Mouse (Mus musculus) forebrain, embryonic 16.5 days (tissue): ENCODE measurements at regions not wholly inside any gene's neighbourhood (a gene's known extent, or its start where the extent isn't known, plus 50 kb on each side); places are given as distances from the start of the nearest gene placed in this dataset.

Experiments used
- ATAC-seq: fragments of 200-750 bp; cut with Nextera tagmentation; 2 replicates; pipeline ENCODE4 v1.8.0; 2017; ENCODE audit warnings: mild to moderate bottlenecking, moderate library complexity
- H3K27ac ChIP-seq: fragments of 300-500 bp; sonication (generic); 2 replicates; pipeline ENCODE4 v1.5.1; 2014; ENCODE audit warnings: low read length, control low read depth
- H3K27me3 ChIP-seq: fragments of 300-500 bp; sonication (generic); replicated peaks from 2 replicates; pipeline ENCODE4 v1.6.1; 2014; ENCODE audit warnings: low read length; ENCODE audit not compliant: control insufficient read depth, insufficient read depth
- H3K36me3 ChIP-seq: fragments of 300-500 bp; sonication (generic); 2 replicates; pipeline ENCODE4 v1.6.1; 2014; ENCODE audit not compliant: control insufficient read depth, insufficient read depth
- H3K4me1 ChIP-seq: fragments of 300-500 bp; sonication (generic); replicated peaks from 2 replicates; pipeline ENCODE4 v1.6.1; 2014; ENCODE audit warnings: low read length; ENCODE audit not compliant: control insufficient read depth, insufficient read depth
- H3K4me2 ChIP-seq: fragments of 300-500 bp; sonication (generic); 2 replicates; pipeline ENCODE4 v1.6.1; 2014; ENCODE audit warnings: mild to moderate bottlenecking, low read length, control low read depth
- H3K4me3 ChIP-seq: fragments of 300-500 bp; sonication (generic); replicated peaks from 2 replicates; pipeline ENCODE4 v1.5.1; 2014; ENCODE audit warnings: mild to moderate bottlenecking, low read length, control low read depth
- H3K9ac ChIP-seq: fragments of 300-500 bp; sonication (generic); replicated peaks from 2 replicates; pipeline ENCODE4 v1.6.1; 2014; ENCODE audit warnings: low read depth, low read length, control low read depth
- H3K9me3 ChIP-seq: fragments of 300-500 bp; sonication (generic); 2 replicates; pipeline ENCODE4 v1.6.1; 2016; ENCODE audit warnings: low read length; ENCODE audit not compliant: control insufficient read depth
- WGBS: fragments of 180-500 bp; shearing (Covaris S2); extraction: QIAGEN DNeasy Blood & Tissue Kit; methylation state at CpG from one replicate; pipeline ENCODE4 v1.1.7; 2014; 5-methylcytosine and 5-hydroxymethylcytosine counted together

DNA sequence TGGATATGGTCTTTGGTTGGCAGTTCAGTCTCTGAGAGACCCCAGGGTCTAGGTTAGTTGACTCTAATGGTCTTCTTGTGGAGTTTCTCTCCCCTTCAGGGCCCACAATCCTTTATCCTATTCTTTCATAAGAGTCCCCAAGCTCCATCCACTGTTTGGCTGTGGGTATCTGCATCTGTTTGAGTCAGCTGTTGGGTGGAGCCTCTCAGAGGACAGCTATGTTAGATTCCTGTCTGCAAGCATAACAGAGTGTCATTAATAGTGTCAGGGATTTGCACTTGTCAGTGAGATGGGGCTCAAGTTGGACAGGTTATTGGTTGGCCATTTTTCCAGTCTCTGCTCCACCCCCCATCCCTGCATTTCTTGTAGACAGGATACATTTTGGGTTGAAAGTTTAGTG, 306.9 kb upstream of the Eif4g2 start:
- H3K9ac ChIP-seq = no peak overlapping the region
- no peak overlapping the region for H3K4me2 ChIP-seq
- no peak for ATAC-seq
- peaks cover under 1% of the 10 kb centered on the region; the same call in 1 of the 2 replicates for H3K4me1 ChIP-seq
- H3K27me3 ChIP-seq = no peaks in the 10 kb centered on the region; the same call in 1 of the 2 replicates
- H3K4me3 ChIP-seq = no peak overlapping the region
- no peak overlapping the region for H3K27ac ChIP-seq
- no peaks in the 10 kb centered on the region for H3K36me3 ChIP-seq
- no peaks in the 10 kb centered on the region for H3K9me3 ChIP-seq

DNA sequence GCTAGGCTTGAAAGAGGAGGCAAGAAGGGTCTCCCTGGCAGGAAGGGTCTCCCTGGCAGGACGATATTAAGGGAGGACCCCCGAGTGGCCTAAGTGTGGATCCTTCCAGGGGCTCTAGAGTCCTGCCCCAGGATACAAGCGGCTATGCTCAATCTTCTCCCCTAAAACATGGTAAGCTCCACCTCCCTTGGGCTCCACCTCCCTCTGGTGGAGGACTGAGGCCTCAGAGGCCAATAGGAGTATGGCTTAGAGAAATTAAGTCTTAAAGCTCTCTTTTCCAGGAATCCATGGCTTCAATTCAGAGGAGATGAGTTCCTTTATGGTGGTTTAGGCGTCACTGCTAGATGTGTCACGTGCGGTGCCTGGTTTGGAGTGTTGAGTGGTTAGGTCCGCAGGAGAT, 291.7 kb upstream of the Eif4g2 start:
- Histone ChIP-seq H3K4me3 (no peak overlapping the region), H3K36me3 (no peaks in the 10 kb centered on the region), H3K27ac (no peak overlapping the region), H3K9ac (no peak overlapping the region), H3K4me1 (0 out of 2 replicates have a peak, but pooled peaks cover 6% of the 10 kb centered on the region), H3K4me2 (no peak overlapping the region), H3K9me3 (no peaks in the 10 kb centered on the region), H3K27me3 (no peaks in the 10 kb centered on the region)
- 89% methylated on average over 7 of the region's 7 CpGs for WGBS
- no peak for ATAC-seq

DNA sequence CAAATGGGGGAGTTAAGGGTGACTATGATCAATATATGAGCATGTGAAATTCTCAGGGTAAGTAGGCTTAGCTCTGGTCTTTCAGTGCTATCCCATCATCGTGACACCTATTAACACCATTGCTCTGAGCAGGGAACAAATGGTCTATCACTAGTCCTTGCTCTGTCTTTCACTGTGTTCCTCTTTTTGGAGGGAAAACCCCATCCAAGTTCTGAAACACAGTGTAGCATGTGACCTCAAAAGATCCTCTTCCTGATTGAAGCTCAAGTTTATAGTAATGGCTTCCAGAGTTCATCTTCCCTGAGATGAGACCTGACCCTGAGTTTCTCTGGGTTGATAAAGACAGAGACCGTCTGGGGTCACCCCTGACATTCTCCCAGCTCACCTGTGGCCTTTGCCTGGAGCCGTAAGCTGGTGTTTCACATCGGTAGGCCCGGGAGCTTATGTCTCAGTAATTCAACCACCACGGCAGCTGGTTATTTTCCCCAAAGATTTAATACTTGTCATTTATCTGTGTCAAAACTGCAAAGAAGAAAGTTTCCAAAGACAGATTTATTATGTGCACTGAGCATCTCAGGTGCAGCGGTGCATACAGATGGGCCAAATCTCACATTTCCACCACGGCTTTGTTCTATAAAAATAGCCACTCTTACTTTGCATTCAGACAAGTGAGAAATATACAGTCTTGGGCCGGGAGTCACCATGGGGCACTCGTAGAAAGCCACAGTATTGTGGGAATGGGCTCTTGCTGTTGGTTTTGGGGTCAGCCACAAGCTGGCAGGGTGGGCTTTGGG, 290.7 kb upstream of the Eif4g2 start:
- ATAC-seq = no peak
- Histone ChIP-seq H3K4me3 (no peak overlapping the region), H3K9me3 (no peaks in the 10 kb centered on the region), H3K9ac (no peak overlapping the region), H3K27ac (no peak overlapping the region), H3K4me1 (0 out of 2 replicates have a peak, but pooled peaks cover 6% of the 10 kb centered on the region), H3K27me3 (no peaks in the 10 kb centered on the region), H3K4me2 (no peak overlapping the region), H3K36me3 (no peaks in the 10 kb centered on the region)
- 79% methylated on average over 10 of the region's 10 CpGs for WGBS

DNA sequence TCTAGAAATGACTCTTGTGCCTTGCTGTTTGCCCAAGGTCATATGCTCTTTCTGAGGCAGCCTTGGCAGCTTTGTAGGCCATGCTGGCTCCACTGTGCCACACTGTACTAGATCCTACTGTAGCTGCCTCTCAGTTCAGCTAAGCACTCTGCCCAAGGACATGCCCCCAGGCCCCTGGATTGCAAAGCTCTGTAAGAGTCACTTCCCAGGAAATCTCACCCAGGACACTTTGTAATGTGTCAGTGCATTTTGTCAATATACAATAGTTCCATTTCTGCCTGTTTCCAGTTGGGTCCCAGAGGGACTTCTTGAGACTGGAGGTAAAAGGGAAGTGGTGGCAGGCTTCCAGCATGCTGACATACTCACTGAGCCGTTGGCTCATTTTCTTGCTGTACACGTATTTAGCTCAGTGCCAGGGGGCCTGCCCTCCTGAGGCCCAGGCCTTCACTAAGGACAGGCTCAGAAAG, 287.6 kb upstream of the Eif4g2 start:
- Histone ChIP-seq H3K4me1 (0 out of 2 replicates have a peak, but pooled peaks cover 6% of the 10 kb centered on the region), H3K9ac (no peak overlapping the region), H3K27me3 (no peaks in the 10 kb centered on the region), H3K4me3 (no peak overlapping the region), H3K27ac (no peak overlapping the region), H3K36me3 (no peaks in the 10 kb centered on the region), H3K4me2 (no peak overlapping the region), H3K9me3 (no peaks in the 10 kb centered on the region)
- WGBS = 5% methylated on average over 2 of the region's 2 CpGs
- peak; percentile 80 for ATAC-seq

DNA sequence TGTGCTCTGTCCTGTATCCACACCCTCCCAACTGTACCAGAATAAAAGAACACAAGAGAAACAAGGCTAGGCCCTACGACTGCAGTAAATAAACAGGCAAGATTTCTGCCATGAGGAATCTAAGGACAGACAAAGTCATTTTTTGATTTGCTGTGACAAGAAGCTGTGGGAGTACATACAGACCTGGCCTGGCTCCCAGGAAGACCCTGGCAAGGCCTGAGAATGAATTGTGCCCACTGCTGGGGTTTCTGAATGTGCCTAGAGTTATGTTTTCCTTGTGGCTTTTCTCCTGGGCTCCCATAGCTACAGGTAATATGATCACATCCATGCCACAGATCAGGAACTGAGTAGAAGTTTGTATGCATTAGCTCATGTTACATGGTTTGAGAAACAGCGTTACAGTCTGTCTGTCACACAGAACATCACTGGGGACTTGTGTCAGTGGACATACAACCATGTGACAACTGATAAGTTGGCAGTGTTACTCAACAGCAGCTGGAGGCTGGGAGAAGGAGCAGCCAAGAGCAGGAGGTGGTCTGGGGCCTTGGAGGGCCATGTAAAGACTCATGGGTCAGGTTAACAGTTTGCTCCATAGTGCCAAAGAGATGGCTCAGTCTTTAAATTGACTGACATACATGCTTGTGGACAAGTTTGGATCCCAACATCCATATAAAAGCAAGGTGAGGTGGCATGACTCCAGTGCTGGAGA, 285.6 kb upstream of the Eif4g2 start:
- H3K4me2 ChIP-seq = no peak overlapping the region
- H3K27me3 ChIP-seq = no peaks in the 10 kb centered on the region
- 80% methylated on average over 2 of the region's 2 CpGs for WGBS
- 0 out of 2 replicates have a peak, but pooled peaks cover 6% of the 10 kb centered on the region for H3K4me1 ChIP-seq
- H3K36me3 ChIP-seq = no peaks in the 10 kb centered on the region
- no peaks in the 10 kb centered on the region for H3K9me3 ChIP-seq
- no peak for ATAC-seq
- no peak overlapping the region for H3K9ac ChIP-seq
- H3K27ac ChIP-seq = no peak overlapping the region
- no peak overlapping the region for H3K4me3 ChIP-seq

DNA sequence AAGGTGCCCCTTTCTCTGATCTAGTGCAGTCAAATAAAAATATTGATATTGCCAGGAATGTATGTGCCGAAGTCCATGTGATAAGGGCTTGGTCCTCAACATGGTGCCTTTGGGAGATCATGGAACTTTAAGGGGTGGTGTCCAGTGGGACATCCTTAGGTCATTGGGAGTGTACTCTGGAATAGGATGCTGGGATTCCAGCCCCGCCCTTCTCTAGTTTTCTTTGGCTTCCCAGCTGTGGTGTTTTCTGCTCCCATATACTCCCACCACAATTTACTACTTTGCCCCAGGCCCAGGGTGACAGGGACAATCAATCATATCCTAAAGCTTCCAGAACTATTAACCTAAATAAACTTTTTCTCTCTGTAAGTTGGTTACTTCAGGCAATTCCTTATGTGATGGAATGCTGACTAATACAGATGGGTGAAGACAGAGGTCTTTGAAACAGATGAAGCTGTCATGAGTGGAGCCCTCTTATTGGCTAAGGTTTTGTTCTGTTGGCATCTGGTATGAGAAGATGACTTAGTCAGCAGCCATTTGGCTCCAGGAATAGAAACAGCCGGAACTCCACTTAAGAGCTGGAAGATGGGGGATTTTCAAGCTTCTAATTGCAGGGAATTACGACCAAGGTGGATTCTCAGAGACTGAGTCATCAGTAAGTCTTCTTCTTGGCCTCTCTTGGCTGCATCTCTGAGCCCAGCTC, 284.3 kb upstream of the Eif4g2 start:
- no peak overlapping the region for H3K27ac ChIP-seq
- no peak overlapping the region for H3K4me2 ChIP-seq
- H3K27me3 ChIP-seq = no peaks in the 10 kb centered on the region
- no peak overlapping the region for H3K9ac ChIP-seq
- no peak overlapping the region for H3K4me3 ChIP-seq
- no peak for ATAC-seq
- 89% methylated on average over 4 of the region's 4 CpGs for WGBS
- H3K9me3 ChIP-seq = no peaks in the 10 kb centered on the region
- H3K4me1 ChIP-seq = 0 out of 2 replicates have a peak, but pooled peaks cover 6% of the 10 kb centered on the region
- no peaks in the 10 kb centered on the region for H3K36me3 ChIP-seq

DNA sequence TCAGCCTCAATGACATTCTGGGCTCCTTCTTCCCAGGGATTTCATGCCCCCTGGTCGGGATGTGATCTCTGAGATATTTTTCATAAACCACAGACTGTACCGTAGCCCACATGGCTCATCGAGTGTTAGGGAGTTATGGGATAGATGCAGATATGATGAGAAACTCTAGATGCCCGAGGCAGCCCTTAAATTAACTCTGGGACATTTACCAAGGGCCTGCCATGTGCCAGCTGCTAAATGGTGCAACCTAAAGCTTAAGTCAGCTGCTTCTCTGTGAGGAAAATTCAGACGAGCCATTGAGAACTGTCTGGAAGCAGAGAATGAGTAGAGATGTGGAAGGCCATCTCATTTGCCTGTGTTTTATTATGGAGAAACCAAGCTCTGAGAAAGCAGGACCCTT, 282.6 kb upstream of the Eif4g2 start:
- Histone ChIP-seq H3K27me3 (no peaks in the 10 kb centered on the region), H3K9me3 (no peaks in the 10 kb centered on the region), H3K4me1 (0 out of 2 replicates have a peak, but pooled peaks cover under 1% of the 10 kb centered on the region), H3K36me3 (no peaks in the 10 kb centered on the region), H3K27ac (no peak overlapping the region), H3K9ac (no peak overlapping the region), H3K4me2 (no peak overlapping the region), H3K4me3 (no peak overlapping the region)
- no peak for ATAC-seq
- 64% methylated on average over 5 of the region's 5 CpGs for WGBS

DNA sequence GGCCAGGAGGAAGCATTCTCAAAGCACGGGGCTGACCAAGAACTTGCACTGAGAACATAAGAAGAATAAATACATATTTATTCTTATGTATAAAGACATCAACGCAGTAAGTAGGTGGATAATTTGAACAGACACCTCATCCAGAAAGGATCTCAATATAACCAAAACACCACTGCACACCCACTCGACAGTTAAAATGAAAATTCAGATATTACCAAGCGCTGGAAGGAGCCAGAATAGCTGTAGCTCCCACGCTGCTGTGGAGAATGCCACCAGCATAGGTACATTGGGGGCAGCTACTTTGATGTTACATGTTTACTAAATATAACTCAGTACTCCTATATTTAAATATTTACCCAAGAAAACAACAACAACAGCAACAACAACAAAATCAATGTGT, 280.4 kb upstream of the Eif4g2 start:
- no peak for ATAC-seq
- no peak overlapping the region for H3K4me3 ChIP-seq
- no peak overlapping the region for H3K4me2 ChIP-seq
- H3K36me3 ChIP-seq = no peaks in the 10 kb centered on the region
- no peaks in the 10 kb centered on the region for H3K4me1 ChIP-seq
- H3K27me3 ChIP-seq = no peaks in the 10 kb centered on the region
- WGBS = 88% methylated on average over 5 of the region's 5 CpGs
- H3K27ac ChIP-seq = no peak overlapping the region
- H3K9me3 ChIP-seq = no peaks in the 10 kb centered on the region
- no peak overlapping the region for H3K9ac ChIP-seq

DNA sequence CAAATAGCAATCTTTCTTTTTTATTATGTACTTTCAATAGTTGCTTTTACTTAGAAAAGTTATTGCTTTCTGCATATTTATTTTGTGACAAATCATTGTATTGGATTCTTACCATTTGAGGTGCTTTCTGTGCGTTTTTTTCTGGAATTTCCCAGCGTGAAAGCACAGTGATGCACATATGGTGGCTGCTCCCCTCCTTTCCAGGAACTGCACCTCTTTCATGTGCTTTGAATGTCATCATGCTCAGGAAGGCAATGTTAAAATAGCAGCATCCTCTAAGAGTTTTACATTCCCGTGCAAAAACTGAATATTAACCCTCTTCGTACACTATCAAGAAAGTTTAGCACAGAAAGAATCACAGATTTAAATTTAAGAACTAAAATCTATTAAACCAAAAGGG, 279.8 kb upstream of the Eif4g2 start:
- H3K4me2 ChIP-seq = no peak overlapping the region
- no peaks in the 10 kb centered on the region for H3K9me3 ChIP-seq
- ATAC-seq = no peak
- WGBS = 64% methylated on average over 4 of the region's 4 CpGs
- H3K27ac ChIP-seq = no peak overlapping the region
- H3K4me3 ChIP-seq = no peak overlapping the region
- no peak overlapping the region for H3K9ac ChIP-seq
- H3K36me3 ChIP-seq = no peaks in the 10 kb centered on the region
- no peaks in the 10 kb centered on the region for H3K27me3 ChIP-seq
- H3K4me1 ChIP-seq = no peaks in the 10 kb centered on the region
